Mouse (Mus musculus) embryo, embryonic 10 days (tissue): ENCODE data around the gene Sdk1.

ENCODE experiments used
- DNase-seq: peaks from one replicate; pipeline ENCODE4 v3.0.0-alpha.2; 2015; ENCODE audit warnings: low spot score

Gene Sdk1

GRCm38 (mm10) chr5:141889766-141890165 is 648.5 kb downstream of the Sdk1 start:
- DNase-seq = no peak

- no peak for DNase-seq
These were observed 655.1 kb downstream of the Sdk1 start for GRCm38 (mm10) chr5:141896402-141896801.

- DNase-seq = no peak
These were observed 656.2 kb downstream of the Sdk1 start for GRCm38 (mm10) chr5:141897481-141897880.

GRCm38 (mm10) chr5:141899751-141900150 is 658.5 kb downstream of the Sdk1 start:
- DNase-seq = no peak

GRCm38 (mm10) chr5:141902544-141903250 is 661.4 kb downstream of the Sdk1 start:
- DNase-seq = no peak

- no peak for DNase-seq
These were observed 669.2 kb downstream of the Sdk1 start for GRCm38 (mm10) chr5:141910444-141910843.

GRCm38 (mm10) chr5:141910886-141911285 is 669.6 kb downstream of the Sdk1 start:
- peak; percentile 25 for DNase-seq

GRCm38 (mm10) chr5:141912881-141913280 is 671.6 kb downstream of the Sdk1 start:
- DNase-seq = no peak

- no peak for DNase-seq
These were observed 675.7 kb downstream of the Sdk1 start for GRCm38 (mm10) chr5:141916954-141917353.

GRCm38 (mm10) chr5:141939000-141939399 is 697.7 kb downstream of the Sdk1 start:
- DNase-seq = no peak

- DNase-seq = no peak
These were observed 699.3 kb downstream of the Sdk1 start for GRCm38 (mm10) chr5:141940636-141941035.

- DNase-seq = no peak
These were observed 709.5 kb downstream of the Sdk1 start for GRCm38 (mm10) chr5:141950791-141951190.

GRCm38 (mm10) chr5:141952270-141952669 is 711.0 kb downstream of the Sdk1 start:
- DNase-seq = no peak

GRCm38 (mm10) chr5:141952708-141953490 is 711.6 kb downstream of the Sdk1 start:
- no peak for DNase-seq

GRCm38 (mm10) chr5:141971071-141971470 is 729.8 kb downstream of the Sdk1 start:
- no peak for DNase-seq

- DNase-seq = no peak
These were observed 738.2 kb downstream of the Sdk1 start for GRCm38 (mm10) chr5:141979511-141979910.

- DNase-seq = no peak
These were observed 739.5 kb downstream of the Sdk1 start for GRCm38 (mm10) chr5:141980746-141981145.

GRCm38 (mm10) chr5:141984322-141984721 is 743.0 kb downstream of the Sdk1 start:
- no peak for DNase-seq

GRCm38 (mm10) chr5:141985003-141985402 is 743.7 kb downstream of the Sdk1 start:
- peak; percentile 92 for DNase-seq

- DNase-seq = no peak
These were observed 744.3 kb downstream of the Sdk1 start for GRCm38 (mm10) chr5:141985551-141985950.

- no peak for DNase-seq
These were observed 746.1 kb downstream of the Sdk1 start for GRCm38 (mm10) chr5:141987287-141987799.

- no peak for DNase-seq
These were observed 747.4 kb downstream of the Sdk1 start for GRCm38 (mm10) chr5:141988685-141989084.

GRCm38 (mm10) chr5:141994192-141994591 is 752.9 kb downstream of the Sdk1 start:
- DNase-seq = no peak
